Mouse (Mus musculus): ENCODE data around the gene Aurka. TPM values are rescaled to one million over a fixed set of nuclear protein-coding genes. Genes with fewer than 3 reads are reported as not detected.

Gene Aurka
- polyA plus RNA-seq, 1 experiment from 2014 or later: 165 TPM

GRCm38 (mm10) chr2:172338206-172338942, 32.0 kb downstream of the Aurka start:
- Histone ChIP-seq H3K9ac (no peak overlapping the region), H3K9me3 (ENCODE audit: low read depth, low read length) (no peaks in the 10 kb centered on the region), H3K4me2 (no peak overlapping the region), H3K36me3 (ENCODE audit: insufficient read depth) (no peaks in the 10 kb centered on the region), H3K4me3 (ENCODE audit: low read depth, low read length) (no peak overlapping the region), H3K27me3 (ENCODE audit: insufficient read depth, low read length) (no peaks in the 10 kb centered on the region), H3K27ac (ENCODE audit: low read depth) (no peak overlapping the region), H3K4me1 (ENCODE audit: insufficient read depth) (no peaks in the 10 kb centered on the region)
- no peak for DNase-seq
- no peak for TF ChIP-seq CTCF (IDR thresholded peaks at IDR 0.05; ENCODE audit: low read depth)
- ATAC-seq (ENCODE audit: insufficient read depth): no peak
- 66% methylated on average over 19 of the region's 19 CpGs for WGBS

GRCm38 (mm10) chr2:172329179-172329578, 41.2 kb downstream of the Aurka start:
- Histone ChIP-seq H3K4me3 (ENCODE audit: low read depth, low read length) (no peak overlapping the region), H3K9ac (no peak overlapping the region), H3K9me3 (ENCODE audit: low read depth, low read length) (no peaks in the 10 kb centered on the region), H3K27ac (ENCODE audit: low read depth) (no peak overlapping the region), H3K36me3 (ENCODE audit: insufficient read depth) (no peaks in the 10 kb centered on the region), H3K4me1 (ENCODE audit: insufficient read depth) (no peaks in the 10 kb centered on the region), H3K27me3 (ENCODE audit: insufficient read depth, low read length) (peaks cover 5% of the 10 kb centered on the region; the same call in 1 of the 2 replicates), H3K4me2 (no peak overlapping the region)
- ATAC-seq (ENCODE audit: insufficient read depth): peak; percentile 56; the same call in 1 of the 2 replicates
- peak; percentile 85 for TF ChIP-seq CTCF (IDR thresholded peaks at IDR 0.05; ENCODE audit: low read depth)
- peak; percentile 81 for DNase-seq
- 6% methylated on average over 13 of the region's 13 CpGs for WGBS

GRCm38 (mm10) chr2:172328248-172328647, 42.1 kb downstream of the Aurka start:
- no peak for TF ChIP-seq CTCF (IDR thresholded peaks at IDR 0.05; ENCODE audit: low read depth)
- H3K4me2 ChIP-seq: no peak overlapping the region
- no peaks in the 10 kb centered on the region for H3K36me3 ChIP-seq (ENCODE audit: insufficient read depth)
- H3K9ac ChIP-seq: no peak overlapping the region
- ATAC-seq (ENCODE audit: insufficient read depth): no peak
- DNase-seq: no peak
- H3K4me3 ChIP-seq (ENCODE audit: low read depth, low read length): no peak overlapping the region
- WGBS: 58% methylated on average over 8 of the region's 8 CpGs
- H3K4me1 ChIP-seq (ENCODE audit: insufficient read depth): no peaks in the 10 kb centered on the region
- peaks cover 5% of the 10 kb centered on the region; the same call in 1 of the 2 replicates for H3K27me3 ChIP-seq (ENCODE audit: insufficient read depth, low read length)
- H3K9me3 ChIP-seq (ENCODE audit: low read depth, low read length): no peaks in the 10 kb centered on the region
- H3K27ac ChIP-seq (ENCODE audit: low read depth): no peak overlapping the region

GRCm38 (mm10) chr2:172320878-172321277, 49.5 kb downstream of the Aurka start:
- no peak overlapping the region for H3K27ac ChIP-seq (ENCODE audit: low read depth)
- no peak overlapping the region for H3K9ac ChIP-seq
- H3K4me3 ChIP-seq (ENCODE audit: low read depth, low read length): no peak overlapping the region
- ATAC-seq (ENCODE audit: insufficient read depth) (peak; percentile 69; the same call in 1 of the 2 replicates), DNase-seq (peak; percentile 94)
- TF ChIP-seq CTCF (IDR thresholded peaks at IDR 0.05; ENCODE audit: low read depth): peak; percentile 28; the same call in 1 of the 2 replicates
- H3K36me3 ChIP-seq (ENCODE audit: insufficient read depth): no peaks in the 10 kb centered on the region
- no peak overlapping the region for H3K4me2 ChIP-seq
- WGBS: 10% methylated on average over 9 of the region's 9 CpGs
- H3K27me3 ChIP-seq (ENCODE audit: insufficient read depth, low read length): no peaks in the 10 kb centered on the region
- no peaks in the 10 kb centered on the region for H3K9me3 ChIP-seq (ENCODE audit: low read depth, low read length)
- no peaks in the 10 kb centered on the region for H3K4me1 ChIP-seq (ENCODE audit: insufficient read depth)

- H3K27ac ChIP-seq (ENCODE audit: low read depth): no peak overlapping the region
- no peaks in the 10 kb centered on the region for H3K36me3 ChIP-seq (ENCODE audit: insufficient read depth)
- no peaks in the 10 kb centered on the region for H3K27me3 ChIP-seq (ENCODE audit: insufficient read depth, low read length)
- ATAC-seq (ENCODE audit: insufficient read depth) (no peak), DNase-seq (no peak)
- H3K4me3 ChIP-seq (ENCODE audit: low read depth, low read length): no peak overlapping the region
- no peak overlapping the region for H3K9ac ChIP-seq
- H3K9me3 ChIP-seq (ENCODE audit: low read depth, low read length): no peaks in the 10 kb centered on the region
- no peak overlapping the region for H3K4me2 ChIP-seq
- WGBS: 87% methylated on average over 9 of the region's 9 CpGs
- no peak for TF ChIP-seq CTCF (IDR thresholded peaks at IDR 0.05; ENCODE audit: low read depth)
- no peaks in the 10 kb centered on the region for H3K4me1 ChIP-seq (ENCODE audit: insufficient read depth)
Measured at GRCm38 (mm10) chr2:172311731-172312130, 58.6 kb downstream of the Aurka start.

- Histone ChIP-seq H3K27ac (ENCODE audit: low read depth) (no peak overlapping the region), H3K27me3 (ENCODE audit: insufficient read depth, low read length) (no peaks in the 10 kb centered on the region), H3K9me3 (ENCODE audit: low read depth, low read length) (no peaks in the 10 kb centered on the region), H3K9ac (no peak overlapping the region), H3K4me1 (ENCODE audit: insufficient read depth) (no peaks in the 10 kb centered on the region), H3K4me2 (no peak overlapping the region), H3K36me3 (ENCODE audit: insufficient read depth) (no peaks in the 10 kb centered on the region), H3K4me3 (ENCODE audit: low read depth, low read length) (no peak overlapping the region)
- DNase-seq: no peak
- no peak for TF ChIP-seq CTCF (IDR thresholded peaks at IDR 0.05; ENCODE audit: low read depth)
- no peak for ATAC-seq (ENCODE audit: insufficient read depth)
- WGBS: 67% methylated on average over 4 of the region's 4 CpGs
Measured at GRCm38 (mm10) chr2:172306544-172306943, 63.8 kb downstream of the Aurka start.

Other genes starting within 250 kb of the Aurka start
- gene Mc3r, start 122.0 kb downstream of the Aurka start, polyA plus RNA-seq (2014; fragmentation: Nextera tagmentation; extraction: Ambion mirVana): not detected in 2 replicates
- 29.9 and 31.0 TPM in 2 replicates for gene Fam210b, start 25.0 kb downstream of the Aurka start, polyA plus RNA-seq (2014; fragmentation: Nextera tagmentation; extraction: Ambion mirVana)
- gene Cstf1, start 146 bp upstream of the Aurka start, polyA plus RNA-seq (2014; fragmentation: Nextera tagmentation; extraction: Ambion mirVana): 50.2 and 53.9 TPM in 2 replicates
- 2.6 and 2.7 TPM in 2 replicates for gene Cass4, start 23.3 kb upstream of the Aurka start, polyA plus RNA-seq (2014; fragmentation: Nextera tagmentation; extraction: Ambion mirVana)
- gene Rtf2, start 70.0 kb upstream of the Aurka start, polyA plus RNA-seq (2014; fragmentation: Nextera tagmentation; extraction: Ambion mirVana): 69.7 and 73.6 TPM in 2 replicates
- gene Gcnt7, start 88.1 kb upstream of the Aurka start, polyA plus RNA-seq (2014; fragmentation: Nextera tagmentation; extraction: Ambion mirVana): 1.2 and 1.5 TPM in 2 replicates
- 0.28 TPM in 1 of 2 replicates, not detected in the other for gene Fam209, start 102.0 kb upstream of the Aurka start, polyA plus RNA-seq (2014; fragmentation: Nextera tagmentation; extraction: Ambion mirVana)
- 0.14 and 0.15 TPM in 2 replicates for gene Tfap2c, start 179.1 kb upstream of the Aurka start, polyA plus RNA-seq (2014; fragmentation: Nextera tagmentation; extraction: Ambion mirVana)

Measured in lung, embryonic 14.5 days (tissue).